Mouse (Mus musculus): Measurements from ENCODE around the gene Cbll1.
"Not testable (repeated sequence)": the region's sequence is repeated elsewhere in the genome, so short reads cannot be mapped to it uniquely, and the experiment has no call there.

Gene Cbll1

DNA sequence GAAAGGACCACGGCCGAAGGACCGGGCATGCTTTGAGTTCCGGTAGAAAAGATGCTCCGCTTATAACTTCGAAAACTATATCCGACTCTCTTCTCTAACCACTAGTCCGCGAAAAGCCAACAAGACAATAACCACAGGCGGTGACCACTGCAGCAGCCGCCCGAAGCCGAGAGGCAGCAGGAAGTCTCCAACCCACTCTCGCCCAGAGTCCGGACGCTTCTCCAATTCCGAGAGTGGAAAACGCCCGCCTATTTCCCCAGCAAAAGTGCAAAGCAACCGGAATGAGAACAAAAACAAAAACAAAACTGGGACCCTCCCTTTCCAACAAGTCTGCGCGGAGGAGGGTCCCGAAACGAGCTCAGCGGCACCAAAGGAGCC lies 491 bp downstream of the Cbll1 start:
- DNase-seq (ENCODE audit: low read depth, low spot score) = no peak

DNA sequence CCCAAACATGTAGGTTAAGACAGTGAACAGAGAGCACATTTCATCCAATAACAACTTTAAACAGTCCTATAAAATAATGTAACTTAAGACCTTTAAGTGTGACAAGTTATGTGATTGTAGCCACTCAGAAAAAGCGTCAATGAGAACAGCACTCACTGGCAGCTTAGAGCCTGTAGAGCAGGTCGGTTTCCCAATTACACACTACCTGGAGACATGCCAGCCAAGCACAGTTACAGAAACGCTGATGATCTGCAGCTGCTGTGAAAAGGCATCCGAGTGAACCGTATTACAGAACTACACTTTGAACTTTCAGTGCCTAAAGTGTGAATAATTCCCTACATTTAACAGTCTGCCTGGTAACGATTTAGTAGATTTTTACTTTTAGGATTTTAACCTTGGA lies 13.0 kb downstream of the Cbll1 start:
- DNase-seq (ENCODE audit: low read depth, low spot score) = no peak

DNA sequence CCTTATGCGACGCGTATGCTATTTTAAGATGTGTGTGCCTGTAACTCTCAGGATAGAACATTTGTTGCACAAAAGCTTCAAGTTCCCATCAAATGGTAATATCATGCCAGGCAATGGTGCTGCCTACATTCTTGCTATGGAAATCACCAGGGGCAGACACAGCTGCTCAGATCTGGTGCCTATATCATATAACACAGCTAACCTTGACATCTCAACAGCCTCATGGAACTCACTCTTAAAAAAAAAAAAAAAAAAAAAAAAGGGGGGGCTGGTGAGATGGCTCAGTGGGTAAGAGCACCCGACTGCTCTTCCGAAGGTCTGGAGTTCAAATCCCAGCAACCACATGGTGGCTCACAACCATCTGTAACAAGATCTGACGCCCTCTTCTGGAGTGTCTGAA lies 21.2 kb downstream of the Cbll1 start:
- not testable (repeated sequence) for DNase-seq (ENCODE audit: low read depth, low spot score)

GRCm38 (mm10) chr12:31462615-31463014 lies 36.8 kb downstream of the Cbll1 start:
- DNase-seq (ENCODE audit: low read depth, low spot score) = no peak

- DNase-seq (ENCODE audit: low read depth, low spot score) = no peak
These were observed 38.0 kb downstream of the Cbll1 start for GRCm38 (mm10) chr12:31461371-31461770.

DNA sequence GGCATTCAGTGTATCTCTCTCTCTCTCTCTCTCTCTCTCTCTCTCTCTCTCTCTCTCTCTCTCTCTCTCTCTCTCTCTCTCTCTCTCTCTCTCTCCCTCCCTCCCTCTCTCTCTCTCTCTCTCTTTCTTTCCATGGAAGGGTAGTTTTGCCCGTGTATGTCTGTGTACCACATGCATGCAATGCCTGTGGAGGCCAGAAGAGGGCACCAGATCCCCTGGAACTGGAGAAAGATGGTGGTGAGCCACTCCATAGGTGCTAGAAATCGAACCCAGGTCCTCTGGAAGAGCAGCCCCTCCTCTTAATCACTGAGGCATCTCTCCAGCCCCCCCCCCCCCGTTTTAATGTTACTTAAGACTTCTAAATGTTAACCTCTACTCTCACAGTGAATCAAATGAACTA lies 39.1 kb downstream of the Cbll1 start:
- DNase-seq (ENCODE audit: low read depth, low spot score) = not testable (repeated sequence)

GRCm38 (mm10) chr12:31458474-31458873 lies 40.9 kb downstream of the Cbll1 start:
- DNase-seq (ENCODE audit: low read depth, low spot score) = no peak

GRCm38 (mm10) chr12:31456271-31456670 lies 43.1 kb downstream of the Cbll1 start:
- no peak for DNase-seq (ENCODE audit: low read depth, low spot score)

GRCm38 (mm10) chr12:31449341-31449740 lies 50.1 kb downstream of the Cbll1 start:
- no peak for DNase-seq (ENCODE audit: low read depth, low spot score)

DNA sequence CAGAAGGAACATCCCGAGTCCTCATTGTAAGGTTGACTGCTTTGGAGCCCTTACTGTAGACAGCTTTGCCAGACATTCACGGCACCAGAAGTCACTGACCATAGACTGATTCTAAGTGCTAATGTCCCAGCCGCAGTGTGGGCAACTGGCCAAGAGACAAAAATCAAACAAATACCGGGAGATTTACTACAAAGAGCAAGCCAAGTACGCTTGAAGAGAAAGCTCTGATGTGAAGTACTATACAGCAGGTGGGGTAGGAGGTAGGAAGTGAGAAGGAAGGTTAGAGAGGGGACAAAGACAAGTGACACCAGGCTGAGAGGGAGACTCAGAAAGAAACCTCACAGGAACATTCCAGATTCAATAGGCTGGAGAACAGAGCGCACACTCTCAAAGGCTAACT lies 54.6 kb downstream of the Cbll1 start:
- no peak for DNase-seq (ENCODE audit: low read depth, low spot score)

DNA sequence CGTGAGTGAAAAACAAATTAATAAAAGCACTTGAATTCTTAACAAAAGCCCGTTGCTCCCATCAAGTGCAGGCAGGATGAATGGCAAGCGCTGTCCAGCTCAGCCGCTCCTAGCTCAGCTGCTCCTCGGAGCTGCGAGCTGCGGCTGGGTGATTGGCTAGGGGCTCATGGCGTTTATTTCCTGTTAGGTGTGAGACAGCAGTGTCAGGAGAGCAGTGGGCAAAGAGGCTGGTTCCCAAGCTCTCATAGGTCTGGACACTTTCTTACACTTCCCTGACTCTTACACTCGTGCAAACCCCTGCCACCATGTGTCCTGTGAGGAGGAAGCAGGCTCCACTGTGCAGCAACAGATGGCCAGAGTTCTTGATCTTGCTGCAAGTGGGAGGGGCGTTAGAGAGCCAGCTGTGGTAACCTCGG lies 55.3 kb downstream of the Cbll1 start:
- DNase-seq (ENCODE audit: low read depth, low spot score) = no peak

GRCm38 (mm10) chr12:31439612-31440011 lies 59.8 kb downstream of the Cbll1 start:
- no peak for DNase-seq (ENCODE audit: low read depth, low spot score)

GRCm38 (mm10) chr12:31437791-31438190 lies 61.6 kb downstream of the Cbll1 start:
- no peak for DNase-seq (ENCODE audit: low read depth, low spot score)

All from telencephalon, adult 2 months (tissue).